Mouse (Mus musculus) layer of hippocampus, adult 9-11 months (tissue): ENCODE data around the gene Cenpv.
"Not testable (repeated sequence)": the region's sequence is repeated elsewhere in the genome, so short reads cannot be mapped to it uniquely, and the experiment has no call there.

ENCODE experiments used
- DNase-seq: peaks from one replicate; pipeline ENCODE4 v3.0.0; 2022

Gene Cenpv

GRCm38 (mm10) chr11:62553633-62554032 is 14.6 kb upstream of the Cenpv start:
- DNase-seq = no peak

DNA sequence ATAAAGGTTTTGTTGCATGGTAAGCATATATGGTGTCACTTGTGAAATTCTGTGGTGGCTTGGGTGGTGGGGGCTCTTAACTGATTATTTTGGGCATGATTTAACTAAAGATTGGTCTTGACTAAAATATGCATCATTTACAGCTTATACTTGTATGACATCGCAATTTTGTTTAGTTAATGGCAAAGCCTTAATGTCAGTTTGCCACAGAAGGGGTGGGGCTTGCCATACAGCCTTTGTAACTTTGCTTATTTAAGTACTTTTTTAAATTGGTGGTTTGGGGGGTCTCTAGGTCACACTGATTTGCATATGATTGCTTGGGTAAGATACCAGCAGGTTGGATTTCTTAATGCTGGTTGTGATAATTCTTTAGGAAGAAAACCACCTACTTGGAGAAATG is 14.1 kb upstream of the Cenpv start:
- no peak for DNase-seq

DNA sequence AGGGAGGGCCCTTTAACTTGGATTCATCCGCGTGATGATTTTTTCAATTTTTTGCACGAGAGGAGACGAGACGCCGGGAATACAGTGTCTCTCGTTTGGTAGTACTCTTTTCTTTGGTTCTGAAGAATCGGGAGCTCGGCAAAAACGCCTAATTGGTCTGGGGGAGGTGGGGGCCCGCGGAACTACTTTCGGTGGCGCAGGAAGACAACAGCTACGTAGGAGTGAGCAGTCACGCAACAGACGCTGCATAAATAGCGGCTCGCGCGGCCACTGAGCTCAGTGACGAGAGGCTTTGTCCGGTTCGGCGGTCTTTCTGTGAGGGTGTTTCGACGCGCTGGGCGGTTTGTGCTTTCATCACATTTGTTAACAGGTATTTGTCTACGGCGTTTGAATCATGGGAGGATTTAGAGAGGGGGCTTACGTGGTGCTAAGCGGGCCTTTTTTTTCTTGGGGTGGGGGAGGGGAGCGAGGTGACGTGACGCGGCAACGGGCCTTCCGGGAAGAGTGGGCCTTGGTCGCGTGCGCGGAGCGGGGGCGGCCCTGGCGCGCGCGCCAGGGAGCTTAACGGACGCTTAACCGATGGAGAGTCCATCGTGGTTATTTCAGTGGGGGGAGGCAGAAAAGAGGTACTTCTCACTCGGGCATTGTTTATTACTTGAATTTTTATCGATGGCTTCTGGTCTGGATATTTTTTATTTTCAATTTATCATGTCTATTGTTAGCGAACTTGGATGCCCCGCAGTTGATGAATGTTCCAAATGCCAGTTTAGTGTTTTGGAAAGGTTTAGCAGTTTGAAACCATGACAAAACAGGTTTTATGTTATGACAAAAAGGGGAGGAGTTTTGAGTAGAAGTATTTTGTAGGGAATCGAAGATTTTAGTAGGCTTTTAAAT is 12.4 kb upstream of the Cenpv start:
- peak; percentile 88 for DNase-seq

GRCm38 (mm10) chr11:62550727-62551225 is 11.7 kb upstream of the Cenpv start, which contains the start of gene Ubb:
Gene Ubb, plus strand, starts transcription at chr11:62551171.
- DNase-seq = peak; percentile 100

DNA sequence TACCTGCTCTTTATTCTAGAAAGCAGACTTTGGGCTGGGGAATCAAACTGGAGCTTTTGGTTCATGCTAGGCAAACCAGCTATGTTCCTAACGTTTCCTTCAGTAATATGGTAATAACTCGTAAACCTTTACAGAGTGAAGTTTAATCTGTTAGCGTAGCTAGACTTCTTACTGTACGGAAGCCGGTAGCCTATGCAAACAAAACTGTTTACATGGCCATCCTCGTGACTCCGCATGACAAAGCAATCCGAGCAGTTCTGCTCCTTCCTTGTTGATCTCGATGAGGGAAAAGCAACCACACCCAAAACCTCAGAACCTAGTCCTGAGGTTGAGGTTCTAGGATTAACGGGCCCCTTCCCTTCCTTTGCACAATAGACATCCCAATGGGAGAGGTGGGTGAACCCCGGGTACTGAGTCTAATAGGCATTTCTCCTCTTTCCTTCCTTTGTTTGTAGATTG is 11.2 kb upstream of the Cenpv start:
- peak; percentile 61 for DNase-seq

GRCm38 (mm10) chr11:62549782-62550181 is 10.7 kb upstream of the Cenpv start:
- DNase-seq = peak; percentile 69

DNA sequence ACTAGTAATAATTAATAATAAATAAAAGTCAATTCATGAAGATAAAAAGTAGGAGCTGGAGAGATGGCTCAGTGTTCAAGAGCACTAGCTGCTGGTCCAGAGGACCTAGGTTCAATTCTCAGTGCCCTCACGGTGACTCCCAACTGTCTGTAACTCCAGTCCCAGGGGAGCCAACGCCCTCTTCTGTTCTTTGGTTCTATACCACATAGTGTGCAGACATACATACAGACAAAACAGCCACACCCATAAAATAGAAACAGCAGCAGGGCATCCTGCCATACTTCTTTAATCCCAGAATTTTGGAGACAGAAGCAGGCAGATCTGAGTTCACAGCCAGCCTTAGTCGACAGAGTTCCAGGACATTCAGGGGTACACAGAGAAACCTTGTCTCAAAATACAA is 4.9 kb upstream of the Cenpv start:
- no peak for DNase-seq

GRCm38 (mm10) chr11:62541581-62541980 is 2.5 kb upstream of the Cenpv start:
- DNase-seq = no peak

GRCm38 (mm10) chr11:62540969-62541368 is 1.9 kb upstream of the Cenpv start:
- DNase-seq = no peak

DNA sequence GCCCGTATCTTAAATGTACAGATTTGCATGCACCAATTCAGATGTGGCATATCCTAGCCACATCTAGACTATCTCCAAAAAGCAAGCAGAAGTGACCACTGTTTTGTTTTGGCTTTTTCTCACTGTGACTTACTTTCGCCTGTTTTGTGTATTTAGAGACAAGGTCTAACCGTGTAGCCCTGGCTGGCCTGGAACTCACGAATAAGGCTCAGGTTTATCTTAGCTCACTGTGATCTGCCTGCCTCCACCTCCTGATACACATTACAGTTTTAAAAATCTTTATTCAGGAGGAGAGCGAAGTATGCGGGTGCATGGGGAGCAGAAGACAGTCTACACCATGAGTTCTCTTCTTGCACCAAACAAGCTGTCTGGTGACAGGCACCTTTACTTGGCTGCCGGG is 1.1 kb upstream of the Cenpv start:
- no peak for DNase-seq

DNA sequence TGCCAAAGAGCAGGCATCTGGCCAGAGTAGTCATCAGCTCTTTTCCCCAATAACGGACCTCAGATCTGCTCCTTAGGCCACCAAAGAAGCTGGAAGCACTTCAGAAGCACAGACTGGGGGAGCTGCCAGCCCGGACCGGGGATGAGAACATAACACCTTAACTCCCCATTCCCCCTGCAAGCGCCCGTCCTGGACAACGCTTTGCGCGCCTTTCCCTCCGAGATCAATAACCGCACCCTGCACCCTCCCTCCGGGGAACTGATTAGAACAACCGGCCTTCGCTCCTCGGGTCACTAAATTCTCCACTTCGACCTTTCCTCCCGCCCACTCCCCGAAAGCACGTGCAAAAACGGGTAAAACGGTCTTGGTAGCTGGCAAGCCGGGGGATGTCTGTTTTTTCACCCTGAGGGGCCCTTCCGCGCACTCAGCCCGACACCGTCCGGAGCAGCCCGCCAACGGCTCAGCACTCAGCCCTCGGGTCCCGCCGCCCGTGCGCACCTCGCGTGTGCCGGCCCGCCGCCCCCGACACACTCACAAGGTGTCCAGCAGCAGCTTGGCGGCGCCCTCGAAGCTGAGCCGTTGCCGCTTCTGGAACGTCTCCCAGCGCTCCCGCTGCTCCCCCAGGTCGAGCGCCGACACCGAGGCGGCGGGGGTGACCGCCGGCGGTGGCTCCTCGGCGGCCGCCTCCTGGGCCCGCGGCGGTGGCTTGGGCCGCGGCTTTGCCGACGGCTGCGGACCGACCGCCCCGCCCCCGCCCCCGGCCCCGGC is 556 bp downstream of the Cenpv start:
- DNase-seq = no peak

GRCm38 (mm10) chr11:62537590-62537989 is 1.5 kb downstream of the Cenpv start:
- no peak for DNase-seq

- DNase-seq = no peak
Observed at GRCm38 (mm10) chr11:62537089-62537488, 2.0 kb downstream of the Cenpv start.

DNA sequence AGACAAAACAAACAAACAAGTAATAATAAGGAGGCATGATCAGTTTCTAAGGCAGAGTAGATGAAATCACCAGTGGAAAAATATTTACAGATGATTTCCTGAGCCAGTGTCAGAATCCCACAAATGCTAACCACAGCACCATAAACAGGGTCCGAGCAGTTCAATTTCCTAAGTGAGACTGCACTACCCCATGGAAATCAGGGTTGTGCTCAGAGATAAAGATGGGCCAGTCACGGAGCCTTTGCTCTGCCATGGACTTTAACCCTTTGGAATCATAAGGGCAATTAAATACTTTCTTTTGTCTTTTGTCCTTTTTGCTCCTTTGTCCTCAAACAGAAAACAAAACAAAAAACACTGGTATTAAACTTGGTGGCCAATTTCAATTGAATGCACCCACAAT is 16.8 kb downstream of the Cenpv start:
- DNase-seq = no peak

DNA sequence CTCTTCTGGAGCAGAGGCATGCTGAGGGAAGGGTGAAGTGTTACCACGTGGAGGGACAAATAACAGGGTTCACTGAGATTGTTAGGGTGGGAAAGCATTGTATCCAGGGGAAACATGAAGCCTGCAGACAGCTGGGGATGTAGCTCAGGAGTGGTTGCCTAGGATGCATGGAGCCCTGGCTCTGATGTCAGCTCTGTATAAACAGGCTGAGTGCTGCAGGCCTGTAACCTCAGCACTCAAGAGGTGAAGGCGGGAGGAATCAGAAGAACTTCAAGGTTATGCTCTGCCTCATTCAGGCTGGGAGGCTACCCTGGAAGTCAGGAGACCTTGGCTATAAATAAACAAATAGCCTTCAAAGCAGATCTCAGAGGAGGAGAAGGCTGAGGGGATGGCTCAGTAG is 20.1 kb downstream of the Cenpv start:
- DNase-seq = peak; percentile 16

- no peak for DNase-seq
Observed at GRCm38 (mm10) chr11:62513311-62513710, 25.8 kb downstream of the Cenpv start.

GRCm38 (mm10) chr11:62512529-62513080 is 26.5 kb downstream of the Cenpv start:
- no peak for DNase-seq

- no peak for DNase-seq
Observed at GRCm38 (mm10) chr11:62511444-62512202, 27.4 kb downstream of the Cenpv start.

DNA sequence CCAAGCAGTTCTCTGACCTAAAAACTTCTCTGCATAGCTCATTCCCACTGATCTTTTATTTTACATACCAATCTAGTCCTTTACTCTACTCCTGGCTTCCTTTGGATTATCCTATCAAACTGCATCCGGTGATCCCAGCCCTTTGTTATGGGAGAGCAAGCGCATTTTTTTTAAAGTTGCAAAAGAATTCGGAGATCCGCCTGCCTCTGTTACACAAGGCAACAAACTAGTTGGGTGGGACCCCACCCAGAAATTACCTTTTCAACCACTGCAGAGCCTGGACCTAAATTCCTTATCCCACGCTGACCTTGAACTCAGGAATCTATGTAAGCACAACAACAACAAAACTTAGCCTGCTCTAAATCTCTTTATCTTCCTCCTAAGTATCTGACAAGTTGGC is 28.1 kb downstream of the Cenpv start:
- DNase-seq = no peak

GRCm38 (mm10) chr11:62509571-62509970 is 29.5 kb downstream of the Cenpv start:
- DNase-seq = no peak

GRCm38 (mm10) chr11:62508816-62509215 is 30.2 kb downstream of the Cenpv start:
- not testable (repeated sequence) for DNase-seq

DNA sequence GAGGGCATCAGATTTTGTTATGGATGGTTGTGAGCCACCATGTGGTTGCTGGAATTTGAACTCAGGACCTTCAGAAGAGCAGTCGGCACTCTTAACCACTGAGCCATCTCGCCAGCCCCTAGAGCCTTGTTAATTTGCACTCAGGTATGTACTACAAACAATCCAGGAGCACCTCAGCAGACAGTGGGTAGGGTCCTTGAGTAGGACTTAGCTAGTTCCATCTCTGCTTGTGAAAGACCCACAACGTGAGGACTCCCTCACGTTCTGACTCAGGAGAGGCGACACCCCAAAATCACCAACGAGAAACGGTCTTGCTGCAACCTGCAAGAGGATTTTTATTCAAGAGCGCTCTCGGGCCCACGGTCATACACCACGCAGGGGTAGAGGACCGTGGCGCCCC is 30.7 kb downstream of the Cenpv start:
- DNase-seq = not testable (repeated sequence)

- no peak for DNase-seq
Observed at GRCm38 (mm10) chr11:62507683-62508082, 31.4 kb downstream of the Cenpv start.
